Mouse (Mus musculus) limb, embryonic 15.5 days (tissue): Measurements from ENCODE around the gene Zfp708. TPM values are rescaled to one million over a fixed set of nuclear protein-coding genes. Genes with fewer than 3 reads are reported as not detected.
"Not testable (repeated sequence)": the region's sequence is repeated elsewhere in the genome, so short reads cannot be mapped to it uniquely, and the experiment has no call there.

ENCODE experiments used
- ATAC-seq: fragments of 200-750 bp; cut with Nextera tagmentation; 2 replicates; pipeline ENCODE4 v1.8.0; 2017; ENCODE audit warnings: low read depth, moderate TSS enrichment; ENCODE audit not compliant: insufficient number of reproducible peaks, low FRiP score, low TSS enrichment
- H3K27ac ChIP-seq: fragments of 300-500 bp; sonication (generic); 2 replicates; pipeline ENCODE4 v1.5.1; 2015; ENCODE audit warnings: moderate library complexity, mild to moderate bottlenecking, inconsistent platforms
- H3K27me3 ChIP-seq: fragments of 300-500 bp; sonication (generic); 2 replicates; pipeline ENCODE4 v1.6.1; 2015; ENCODE audit warnings: inconsistent platforms
- H3K36me3 ChIP-seq: fragments of 300-500 bp; sonication (generic); 2 replicates; pipeline ENCODE4 v1.6.1; 2015; ENCODE audit warnings: inconsistent platforms
- H3K4me1 ChIP-seq: fragments of 300-500 bp; sonication (generic); 2 replicates; pipeline ENCODE4 v1.6.1; 2015; ENCODE audit warnings: inconsistent platforms
- H3K4me2 ChIP-seq: fragments of 300-500 bp; sonication (generic); 2 replicates; pipeline ENCODE4 v1.6.1; 2015; ENCODE audit warnings: mild to moderate bottlenecking, inconsistent platforms
- H3K4me3 ChIP-seq: fragments of 300-500 bp; sonication (generic); 2 replicates; pipeline ENCODE4 v1.5.1; 2015; ENCODE audit warnings: mild to moderate bottlenecking, inconsistent platforms
- H3K9ac ChIP-seq: fragments of 300-500 bp; sonication (generic); 2 replicates; pipeline ENCODE4 v1.6.1; 2015; ENCODE audit warnings: inconsistent platforms
- H3K9me3 ChIP-seq: fragments of 300-500 bp; sonication (generic); 2 replicates; pipeline ENCODE4 v1.6.1; 2016; ENCODE audit warnings: inconsistent platforms
- WGBS: fragments of 180-500 bp; shearing (Covaris S2); methylation state at CpG from one replicate; pipeline ENCODE4 v1.1.7; 2015; 5-methylcytosine and 5-hydroxymethylcytosine counted together
- polyA plus RNA-seq: library from polyadenylated mRNA; unstranded; fragments of >200 nt; fragmentation: Nextera tagmentation; extraction: Ambion mirVana; gene quantifications from 2 replicates; pipeline ENCODE4 v1.2.1, GENCODE M21; 2015

The Zfp708 gene
- polyA plus RNA-seq = 5.1 and 5.9 TPM in 2 replicates

DNA sequence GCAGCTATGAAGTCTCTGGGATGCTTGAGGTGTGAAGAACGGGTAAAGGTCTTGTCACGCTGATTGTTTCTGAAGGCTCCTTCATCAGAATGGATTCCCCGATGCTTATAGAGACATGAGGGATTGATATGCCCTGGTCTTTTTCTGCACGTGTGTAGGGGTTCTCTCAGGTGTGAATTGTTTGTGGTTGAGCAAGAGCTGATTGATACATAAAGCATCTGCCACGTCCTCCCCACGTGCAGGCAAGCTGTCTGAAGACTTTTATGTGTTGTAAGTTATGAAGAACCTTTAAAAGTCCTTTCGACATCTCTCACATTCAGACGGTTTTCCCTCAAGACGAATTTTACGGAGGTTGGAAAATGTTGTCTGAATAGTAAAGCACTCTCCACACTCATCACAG, at the start of gene Zfp708:
Gene Zfp708, minus strand, starts transcription at position 101 of the 400 bp plus-strand sequence.
- 0 out of 2 replicates have a peak, but pooled peaks cover 10% of the 10 kb centered on the region for H3K36me3 ChIP-seq
- no peaks in the 10 kb centered on the region for H3K9me3 ChIP-seq
- H3K4me1 ChIP-seq = no peaks in the 10 kb centered on the region
- no peak within 1 kb of the TSS for H3K4me3 ChIP-seq
- no peak within 1 kb of the TSS for H3K9ac ChIP-seq
- H3K4me2 ChIP-seq = no peak within 1 kb of the TSS
- H3K27me3 ChIP-seq = no peaks in the 10 kb centered on the region
- H3K27ac ChIP-seq = no peak within 1 kb of the TSS
- WGBS = 84% methylated on average over 10 of the region's 10 CpGs
- no peak for ATAC-seq

DNA sequence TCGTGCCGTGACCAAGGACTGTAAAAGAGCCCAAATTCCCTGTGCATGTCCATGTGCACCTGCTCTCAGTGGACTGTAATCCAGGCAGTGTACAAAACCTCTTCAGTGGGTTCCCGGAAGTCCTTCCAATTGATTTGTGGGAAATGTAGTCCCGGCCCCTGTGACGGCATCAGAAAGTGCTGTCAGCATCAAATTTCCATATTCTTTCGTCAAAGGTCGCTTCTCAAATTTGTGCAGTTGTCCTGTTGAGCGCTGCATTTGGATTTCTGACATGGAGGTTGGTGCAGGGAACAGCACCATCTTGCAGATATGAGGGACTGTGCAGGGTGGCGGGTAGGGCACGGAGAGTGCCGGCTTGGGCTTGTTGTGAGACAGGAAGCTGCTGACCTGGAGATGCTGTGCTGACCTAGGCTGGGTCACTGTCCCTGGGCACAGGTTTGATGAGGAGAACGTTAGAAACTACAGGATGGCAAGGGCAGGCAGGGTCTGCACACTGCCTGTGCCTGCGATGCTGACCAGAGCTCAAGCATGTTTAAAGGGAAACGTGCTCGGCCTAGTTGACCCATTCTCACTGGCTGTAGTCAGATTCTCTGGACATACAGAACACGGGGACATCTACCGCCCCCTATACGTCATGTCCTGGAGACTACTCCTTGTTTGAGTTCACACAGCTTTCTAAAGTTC, 30.4 kb upstream of the Zfp708 start:
- no peaks in the 10 kb centered on the region for H3K27me3 ChIP-seq
- ATAC-seq = peak; percentile 80
- peak overlapping the region; percentile 68 for H3K9ac ChIP-seq
- no peaks in the 10 kb centered on the region for H3K36me3 ChIP-seq
- under 1% methylated on average over 18 of the region's 18 CpGs for WGBS
- no peaks in the 10 kb centered on the region for H3K9me3 ChIP-seq
- peaks cover 7% of the 10 kb centered on the region; the same call in 1 of the 2 replicates for H3K4me1 ChIP-seq
- peak overlapping the region; percentile 27; the same call in 1 of the 2 replicates for H3K27ac ChIP-seq
- peak overlapping the region; percentile 75 for H3K4me2 ChIP-seq
- H3K4me3 ChIP-seq = peak overlapping the region; percentile 69

DNA sequence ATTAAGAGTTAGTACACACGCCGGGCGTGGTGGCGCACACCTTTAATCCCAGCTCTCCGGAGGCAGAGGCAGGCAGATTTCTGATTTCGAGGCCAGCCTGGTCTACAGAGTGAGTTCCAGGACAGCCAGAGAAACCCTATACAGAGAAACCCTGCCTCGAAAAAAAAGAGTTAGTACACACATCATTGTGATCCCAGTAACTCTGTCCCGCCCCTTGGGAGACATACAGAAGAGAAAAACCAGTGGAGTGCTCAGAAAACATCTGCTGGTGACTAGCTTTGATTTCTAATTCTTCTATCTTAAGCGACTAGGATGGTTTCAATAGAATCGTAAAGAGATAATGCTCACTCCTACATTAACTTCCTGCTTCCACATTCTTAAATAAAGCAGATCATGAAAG, 29.7 kb upstream of the Zfp708 start:
- H3K9me3 ChIP-seq, H3K9ac ChIP-seq, ATAC-seq, H3K27ac ChIP-seq, H3K36me3 ChIP-seq, H3K4me1 ChIP-seq, H3K27me3 ChIP-seq, H3K4me3 ChIP-seq, H3K4me2 ChIP-seq: not testable (repeated sequence)
- WGBS = 76% methylated on average over 10 of the region's 10 CpGs

DNA sequence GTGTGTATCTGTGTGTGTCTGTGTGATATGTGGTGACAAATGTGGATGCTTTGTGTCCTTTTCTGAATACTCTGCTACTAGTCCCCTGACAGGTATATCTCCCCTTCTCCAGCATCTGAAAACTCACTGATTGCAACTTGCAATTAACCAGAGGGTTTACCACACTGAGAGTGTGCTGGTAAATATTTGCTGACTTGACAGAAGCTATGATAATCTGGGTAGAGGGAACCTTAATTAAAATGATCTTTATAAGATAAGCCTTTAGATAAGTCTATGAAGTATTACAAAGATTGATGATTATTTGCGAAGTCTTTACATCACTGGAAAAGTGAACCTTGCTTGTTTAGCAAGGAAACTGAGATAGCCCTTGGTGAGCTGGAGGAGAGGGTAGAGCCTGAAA, 26.7 kb upstream of the Zfp708 start:
- no peaks in the 10 kb centered on the region for H3K9me3 ChIP-seq
- H3K27ac ChIP-seq = no peak overlapping the region
- no peak overlapping the region for H3K9ac ChIP-seq
- no peaks in the 10 kb centered on the region for H3K36me3 ChIP-seq
- whole genome bisulfite sequencing = 88% methylated on average over 1 of the region's 1 CpGs
- no peak overlapping the region for H3K4me2 ChIP-seq
- no peaks in the 10 kb centered on the region for H3K27me3 ChIP-seq
- H3K4me3 ChIP-seq = no peak overlapping the region
- no peak for ATAC-seq
- peaks cover 7% of the 10 kb centered on the region; the same call in 1 of the 2 replicates for H3K4me1 ChIP-seq

DNA sequence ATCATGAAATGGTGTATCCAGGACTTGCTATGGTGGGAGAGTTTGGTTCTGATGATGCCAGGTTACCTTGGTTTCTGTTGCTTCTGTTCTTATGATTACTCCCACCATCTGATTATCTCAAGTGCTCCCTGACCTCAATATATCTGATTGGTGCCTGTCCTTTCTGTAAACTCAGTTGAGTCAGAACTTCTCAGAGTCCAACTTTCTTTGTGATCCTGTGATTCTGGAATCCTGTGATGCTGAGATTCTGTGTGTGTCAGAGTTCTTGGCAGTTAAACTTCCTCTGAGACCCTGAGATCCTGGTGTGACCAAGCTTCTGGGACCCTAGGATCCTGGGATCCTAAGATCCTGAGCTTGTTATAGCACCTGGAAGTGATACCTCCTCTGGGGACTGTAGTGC, 23.6 kb upstream of the Zfp708 start, which contains the start of gene Zfp759:
Gene Zfp759, plus strand, starts transcription at position 301 of the 400 bp plus-strand sequence.
- H3K27ac ChIP-seq, H3K4me2 ChIP-seq, H3K9me3 ChIP-seq, H3K4me1 ChIP-seq, H3K36me3 ChIP-seq, H3K9ac ChIP-seq, H3K4me3 ChIP-seq, ATAC-seq, H3K27me3 ChIP-seq: not testable (repeated sequence)

DNA sequence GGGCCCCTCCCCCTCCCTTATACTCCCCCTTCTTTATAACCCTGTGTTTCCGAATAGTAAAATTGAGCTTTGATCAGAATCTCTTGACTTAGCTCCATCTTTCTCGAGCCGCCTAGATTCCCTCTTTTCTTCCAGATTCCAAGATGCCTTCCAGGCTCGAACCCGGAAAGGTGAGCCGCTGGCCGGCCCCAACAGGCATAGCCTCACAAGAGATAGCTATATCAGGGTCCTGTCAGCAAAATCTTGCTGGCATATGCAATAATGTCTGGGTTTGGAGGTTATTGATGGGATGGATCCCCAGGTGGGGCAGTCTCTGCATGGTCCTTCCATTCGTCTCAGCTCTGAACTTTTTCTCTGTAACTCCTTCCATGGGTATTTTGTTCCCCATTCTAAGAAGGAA, 18.4 kb upstream of the Zfp708 start, which contains the start of gene Rslcan18:
Gene Rslcan18, minus strand, starts transcription at position 101 of the 400 bp plus-strand sequence.
- 93% methylated on average over 8 of the region's 8 CpGs for WGBS
- not testable (repeated sequence) for H3K9me3 ChIP-seq, H3K36me3 ChIP-seq, H3K9ac ChIP-seq, ATAC-seq, H3K4me2 ChIP-seq, H3K4me1 ChIP-seq, H3K27me3 ChIP-seq, H3K27ac ChIP-seq, H3K4me3 ChIP-seq

DNA sequence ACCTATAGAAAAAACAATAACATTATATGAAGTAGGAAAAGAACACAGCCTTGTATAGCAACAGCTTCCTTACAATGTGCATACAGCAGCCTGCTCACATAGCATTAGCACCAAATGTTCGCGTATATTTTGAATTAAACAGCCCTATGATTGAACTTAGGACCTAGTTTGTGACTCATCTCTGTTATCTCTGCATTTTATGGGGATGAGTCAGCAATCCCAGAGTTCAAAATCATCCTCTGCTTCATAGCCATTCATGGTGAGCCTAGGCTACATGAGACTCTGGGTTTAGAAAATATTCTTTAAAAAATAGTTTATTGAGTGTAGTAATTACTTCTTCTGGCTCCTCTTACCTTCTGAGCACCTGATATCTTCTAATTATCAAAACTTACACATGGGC, 15.5 kb upstream of the Zfp708 start:
- H3K4me1 ChIP-seq = peaks cover 3% of the 10 kb centered on the region; the same call in 1 of the 2 replicates
- no peaks in the 10 kb centered on the region for H3K36me3 ChIP-seq
- H3K9ac ChIP-seq = no peak overlapping the region
- no peak for ATAC-seq
- no peak overlapping the region for H3K4me2 ChIP-seq
- 87% methylated on average over 2 of the region's 2 CpGs for WGBS
- no peaks in the 10 kb centered on the region for H3K9me3 ChIP-seq
- no peak overlapping the region for H3K27ac ChIP-seq
- no peak overlapping the region for H3K4me3 ChIP-seq
- no peaks in the 10 kb centered on the region for H3K27me3 ChIP-seq

DNA sequence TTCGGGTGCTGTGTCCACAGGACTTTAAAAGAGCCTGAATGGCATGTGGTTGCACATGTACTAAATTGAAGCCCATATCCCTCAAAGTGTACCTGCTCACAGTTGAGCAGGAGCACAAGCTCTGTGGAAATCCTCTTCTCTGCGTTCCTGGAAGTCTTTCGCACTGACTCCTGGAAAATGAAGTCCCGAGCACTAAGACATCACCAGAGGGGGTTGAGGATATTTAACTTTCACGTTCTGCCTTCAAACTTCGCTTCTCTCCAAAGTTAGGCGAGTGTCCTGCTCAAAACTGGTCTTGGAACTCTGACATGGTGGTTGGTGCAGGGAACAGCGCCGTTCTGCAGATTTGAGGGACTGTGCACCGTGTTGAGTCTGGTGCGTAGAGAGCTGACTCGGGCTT, 14.3 kb upstream of the Zfp708 start:
- Histone ChIP-seq H3K4me3 (no peak overlapping the region), H3K27me3 (no peaks in the 10 kb centered on the region), H3K4me1 (peaks cover 9% of the 10 kb centered on the region), H3K9ac (no peak overlapping the region), H3K36me3 (no peaks in the 10 kb centered on the region), H3K4me2 (no peak overlapping the region), H3K9me3 (no peaks in the 10 kb centered on the region), H3K27ac (no peak overlapping the region)
- ATAC-seq = no peak
- 80% methylated on average over 12 of the region's 12 CpGs for WGBS

DNA sequence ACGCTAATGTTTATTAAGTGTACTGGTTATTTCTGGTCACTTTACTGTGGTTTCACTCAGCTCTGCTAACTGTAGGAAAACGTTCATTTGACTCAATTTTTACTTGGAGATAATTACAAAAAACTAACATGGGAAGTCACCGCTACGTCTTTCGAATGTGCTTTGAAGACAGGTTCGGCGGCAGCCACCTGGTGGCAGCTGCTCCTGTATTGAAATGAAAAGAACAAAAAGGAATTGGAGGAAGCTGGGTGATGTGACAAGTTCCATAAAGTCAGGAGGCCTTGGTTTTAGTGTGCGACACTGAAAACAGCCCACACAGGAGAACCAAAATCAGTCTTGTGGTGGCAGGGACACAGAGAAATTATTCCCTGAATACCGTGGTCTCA, 11.0 kb upstream of the Zfp708 start:
- ATAC-seq = peak; percentile 54; the same call in 1 of the 2 replicates
- H3K4me1 ChIP-seq = peaks cover 9% of the 10 kb centered on the region
- 4% methylated on average over 9 of the region's 9 CpGs for WGBS
- H3K9me3 ChIP-seq = no peaks in the 10 kb centered on the region; the same call in 1 of the 2 replicates
- peak overlapping the region; percentile 76 for H3K4me2 ChIP-seq
- H3K27me3 ChIP-seq = no peaks in the 10 kb centered on the region
- H3K36me3 ChIP-seq = peaks cover 9% of the 10 kb centered on the region
- H3K27ac ChIP-seq = peak overlapping the region; percentile 95
- H3K4me3 ChIP-seq = peak overlapping the region; percentile 67
- H3K9ac ChIP-seq = no peak overlapping the region

DNA sequence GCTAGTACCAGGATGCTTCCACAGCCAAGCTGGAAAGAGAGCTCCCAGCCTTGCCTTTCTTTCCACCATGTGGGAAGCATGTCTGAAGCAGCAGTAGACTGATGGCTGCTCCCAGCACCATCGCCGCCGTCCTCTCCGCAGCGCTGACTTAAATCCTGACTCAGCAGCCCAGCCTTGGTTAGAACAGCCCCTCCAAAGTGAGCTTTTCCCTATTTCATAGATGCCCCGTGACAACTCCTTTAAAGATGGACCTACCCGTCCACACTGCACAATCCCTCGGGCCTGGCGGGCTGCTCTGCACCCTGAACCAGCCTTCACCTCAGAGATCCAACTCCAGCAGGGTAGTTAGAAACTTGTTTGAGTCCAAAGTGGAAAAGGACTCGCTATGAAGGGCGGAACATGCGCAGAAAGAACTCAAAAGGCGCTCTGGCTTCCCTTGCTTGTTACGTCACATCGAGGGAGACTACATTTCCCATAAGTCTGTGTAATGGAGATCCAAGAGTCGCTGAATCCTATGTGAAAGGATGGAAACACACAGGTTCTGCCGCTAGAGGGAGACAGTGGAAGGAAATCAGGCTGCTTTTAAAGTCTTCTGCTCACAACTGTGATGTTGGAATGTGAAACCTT, 10.5 kb upstream of the Zfp708 start, which contains the start of gene Gm28557:
Gene Gm28557, minus strand, starts transcription at position 411 of the 627 bp plus-strand sequence.
- Histone ChIP-seq H3K27ac (peak within 1 kb of the TSS; percentile 95), H3K36me3 (peaks cover 9% of the 10 kb centered on the region), H3K9me3 (no peaks in the 10 kb centered on the region; the same call in 1 of the 2 replicates), H3K27me3 (no peaks in the 10 kb centered on the region), H3K4me1 (peaks cover 9% of the 10 kb centered on the region), H3K9ac (peak within 1 kb of the TSS; percentile 81), H3K4me2 (peak within 1 kb of the TSS; percentile 76), H3K4me3 (peak within 1 kb of the TSS; percentile 67)
- ATAC-seq = peak; percentile 96
- WGBS = 0% methylated on average over 17 of the region's 17 CpGs

DNA sequence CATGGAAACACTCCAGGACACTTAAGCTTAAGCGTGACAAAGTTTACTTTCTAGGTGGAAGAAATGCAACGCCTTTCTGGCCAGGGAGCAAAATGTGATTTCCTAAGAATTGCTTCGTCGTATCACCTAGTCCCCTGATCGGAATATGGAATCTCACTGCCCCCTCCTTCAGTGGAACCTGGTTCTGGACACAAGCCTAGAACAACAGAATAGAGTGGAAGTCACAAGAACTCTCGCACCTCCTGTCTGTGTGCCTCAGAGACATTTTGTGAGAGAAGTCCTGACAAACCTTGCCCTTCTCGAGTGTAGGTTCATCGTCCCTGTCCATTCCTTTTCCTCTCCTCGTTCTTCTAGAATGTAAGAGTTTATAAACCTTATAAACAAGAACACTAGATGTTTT, 9.9 kb upstream of the Zfp708 start:
- Histone ChIP-seq H3K4me2 (peak overlapping the region; percentile 76), H3K4me1 (peaks cover 9% of the 10 kb centered on the region), H3K9ac (peak overlapping the region; percentile 81), H3K9me3 (no peaks in the 10 kb centered on the region; the same call in 1 of the 2 replicates), H3K36me3 (peaks cover 9% of the 10 kb centered on the region), H3K27me3 (no peaks in the 10 kb centered on the region), H3K4me3 (peak overlapping the region; percentile 67), H3K27ac (peak overlapping the region; percentile 95)
- 53% methylated on average over 9 of the region's 9 CpGs for WGBS
- ATAC-seq = no peak

DNA sequence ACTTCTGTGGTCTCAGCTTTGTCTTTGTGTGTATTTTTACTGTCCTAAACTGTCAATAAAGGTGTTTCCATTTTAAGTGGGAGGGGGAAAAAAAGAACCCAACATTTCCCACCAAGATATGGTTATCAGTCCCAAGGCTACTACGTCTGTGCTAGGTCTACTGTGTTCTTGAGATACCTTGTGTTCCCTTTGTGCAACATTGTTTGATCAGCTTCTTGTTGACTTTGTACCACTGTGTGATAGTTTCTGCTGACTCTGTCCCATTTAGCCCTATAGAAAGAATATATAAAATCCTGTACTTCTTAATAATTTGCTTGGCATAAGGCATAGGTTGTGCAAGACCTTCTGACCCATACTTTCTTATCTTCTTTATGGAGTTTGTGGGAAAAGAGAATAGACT, 7.6 kb downstream of the Zfp708 start:
- ATAC-seq = no peak

More for the DNA sequence above, 7.6 kb downstream of the Zfp708 start:
- no peaks in the 10 kb centered on the region for H3K27me3 ChIP-seq
- no peak overlapping the region for H3K9ac ChIP-seq
- no peaks in the 10 kb centered on the region for H3K4me1 ChIP-seq
- no peaks in the 10 kb centered on the region for H3K9me3 ChIP-seq
- no peak overlapping the region for H3K4me2 ChIP-seq
- H3K36me3 ChIP-seq = peaks cover 3% of the 10 kb centered on the region; the same call in 1 of the 2 replicates
- H3K27ac ChIP-seq = no peak overlapping the region
- 88% methylated on average over 1 of the region's 1 CpGs for WGBS
- H3K4me3 ChIP-seq = no peak overlapping the region
